Mouse (Mus musculus): ENCODE results near the gene Efcab11. TPM values are rescaled to one million over a fixed set of nuclear protein-coding genes. Genes with fewer than 3 reads are reported as not detected.

Gene Efcab11
- polyA plus RNA-seq, 1 experiment, result 2.4 TPM

DNA sequence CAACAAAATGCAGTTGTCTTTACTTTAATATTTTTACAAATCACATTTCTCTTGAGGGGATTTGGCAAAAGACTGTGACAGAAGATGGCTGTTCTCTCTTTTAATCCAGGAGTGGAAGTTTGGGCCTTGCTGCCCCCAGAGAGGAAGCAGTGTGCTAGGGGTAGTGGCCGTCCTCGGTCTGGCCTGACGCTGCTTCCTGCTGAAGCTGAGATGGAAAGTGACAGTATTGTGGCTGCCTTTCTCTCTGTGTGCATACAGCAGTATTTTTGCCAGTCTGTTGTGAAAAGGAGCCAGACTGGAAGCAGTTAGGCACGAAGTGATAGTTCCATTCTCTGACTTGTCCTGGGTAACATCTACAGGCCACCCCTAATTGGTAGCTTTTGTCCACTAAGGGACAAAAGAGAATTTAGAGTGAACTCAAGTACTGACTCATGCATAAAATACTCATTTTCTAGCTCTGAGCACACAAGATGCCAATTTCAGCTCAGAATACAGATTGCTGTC, 18.7 kb upstream of the Efcab11 start:
- Histone ChIP-seq H3K4me3 (ENCODE audit: control insufficient read depth, insufficient read depth, low read length) (no peak overlapping the region), H3K27me3 (ENCODE audit: control insufficient read depth, insufficient read depth, low read length) (no peaks in the 10 kb centered on the region), H3K36me3 (ENCODE audit: control insufficient read depth, insufficient read depth, low read length) (peaks cover 30% of the 10 kb centered on the region), H3K27ac (ENCODE audit: control insufficient read depth, insufficient read depth, low read length) (no peak overlapping the region), H3K4me1 (replicated peaks; ENCODE audit: control insufficient read depth, insufficient read depth, low read length) (no peaks in the 10 kb centered on the region)
- WGBS, result 75% methylated on average over 4 of the region's 4 CpGs
- TF ChIP-seq POLR2A (IDR thresholded peaks at IDR 0.05; ENCODE audit: control insufficient read depth, extremely low read depth, insufficient read depth, low read length, poor library complexity) (no peak), CTCF (IDR thresholded peaks at IDR 0.05; ENCODE audit: borderline replicate concordance, control insufficient read depth, extremely low read depth, insufficient read depth, low read length, poor library complexity) (no peak)
- DNase-seq, result no peak

DNA sequence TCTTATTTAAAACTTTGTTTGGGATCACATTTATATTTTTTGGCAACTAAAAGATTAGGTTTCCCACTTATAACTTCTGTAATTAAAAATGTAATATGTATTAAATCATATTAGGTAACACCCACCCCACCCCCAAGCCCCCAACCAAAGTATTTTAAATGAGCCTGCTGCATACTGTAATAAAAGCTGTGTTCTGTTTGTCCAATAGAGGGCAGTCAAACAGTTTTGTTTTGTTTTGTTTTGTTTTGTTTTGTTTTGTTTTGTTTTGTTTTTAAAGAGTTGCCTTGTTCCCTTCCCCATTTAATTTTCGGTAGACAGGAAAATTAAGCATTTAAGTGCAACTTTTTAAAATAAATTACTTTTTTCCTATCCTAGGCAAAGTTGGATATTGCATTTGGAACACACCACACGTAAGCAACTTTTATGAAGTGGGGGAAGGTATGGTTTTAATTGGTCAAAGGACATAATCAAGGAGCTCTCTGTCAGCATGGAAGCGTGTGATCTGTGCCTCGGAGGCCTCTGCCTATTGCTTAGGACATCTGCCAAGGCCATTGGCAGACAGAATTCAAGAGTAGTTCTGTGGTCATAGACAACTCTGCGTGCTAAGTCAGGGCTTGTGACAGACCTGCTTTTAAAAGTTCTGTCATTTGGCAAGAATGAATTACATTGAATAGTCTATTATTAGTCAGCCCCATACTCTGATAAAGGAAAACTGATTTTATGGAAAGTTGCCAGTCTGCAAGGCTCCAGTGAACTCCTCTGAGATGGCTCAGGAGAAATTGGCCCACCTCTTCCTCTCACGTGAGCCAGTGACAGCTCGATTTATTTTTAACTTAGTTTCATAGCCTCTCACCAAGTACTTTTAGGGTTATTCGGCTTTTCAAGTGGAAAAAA, 18.0 kb upstream of the Efcab11 start:
- no peaks in the 10 kb centered on the region for H3K4me1 ChIP-seq (replicated peaks; ENCODE audit: control insufficient read depth, insufficient read depth, low read length)
- 81% methylated on average over 8 of the region's 8 CpGs for WGBS
- peaks cover 23% of the 10 kb centered on the region for H3K36me3 ChIP-seq (ENCODE audit: control insufficient read depth, insufficient read depth, low read length)
- TF ChIP-seq CTCF (IDR thresholded peaks at IDR 0.05; ENCODE audit: borderline replicate concordance, control insufficient read depth, extremely low read depth, insufficient read depth, low read length, poor library complexity), result no peak
- TF ChIP-seq POLR2A (IDR thresholded peaks at IDR 0.05; ENCODE audit: control insufficient read depth, extremely low read depth, insufficient read depth, low read length, poor library complexity), result no peak
- no peak overlapping the region for H3K4me3 ChIP-seq (ENCODE audit: control insufficient read depth, insufficient read depth, low read length)
- no peak for DNase-seq
- no peak overlapping the region for H3K27ac ChIP-seq (ENCODE audit: control insufficient read depth, insufficient read depth, low read length)
- no peaks in the 10 kb centered on the region for H3K27me3 ChIP-seq (ENCODE audit: control insufficient read depth, insufficient read depth, low read length)

DNA sequence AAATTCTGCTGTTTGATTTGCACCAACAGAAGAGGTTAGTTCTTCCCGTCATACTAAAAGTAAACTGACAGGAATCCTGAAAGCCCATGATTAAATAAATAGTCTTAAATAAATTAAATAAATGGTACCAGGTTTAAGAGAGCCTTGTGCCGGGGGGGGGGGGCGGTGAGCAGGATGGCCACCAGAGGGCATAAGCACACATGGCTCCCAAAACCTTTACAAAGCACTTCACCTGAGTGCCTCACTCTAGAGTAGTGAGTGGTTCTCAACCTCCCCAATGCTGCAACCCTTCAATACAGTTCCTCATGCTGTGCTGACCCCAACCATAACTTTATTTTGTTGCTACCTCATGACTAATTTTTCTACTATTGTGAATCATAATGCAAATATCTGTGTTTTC, 15.8 kb upstream of the Efcab11 start:
- no peak for DNase-seq
- TF ChIP-seq CTCF (IDR thresholded peaks at IDR 0.05; ENCODE audit: borderline replicate concordance, control insufficient read depth, extremely low read depth, insufficient read depth, low read length, poor library complexity) (no peak), POLR2A (IDR thresholded peaks at IDR 0.05; ENCODE audit: control insufficient read depth, extremely low read depth, insufficient read depth, low read length, poor library complexity) (no peak)
- WGBS, result 93% methylated on average over 1 of the region's 3 CpGs
- Histone ChIP-seq H3K27me3 (ENCODE audit: control insufficient read depth, insufficient read depth, low read length) (no peaks in the 10 kb centered on the region), H3K4me3 (ENCODE audit: control insufficient read depth, insufficient read depth, low read length) (no peak overlapping the region), H3K27ac (ENCODE audit: control insufficient read depth, insufficient read depth, low read length) (no peak overlapping the region), H3K4me1 (replicated peaks; ENCODE audit: control insufficient read depth, insufficient read depth, low read length) (no peaks in the 10 kb centered on the region), H3K36me3 (ENCODE audit: control insufficient read depth, insufficient read depth, low read length) (peaks cover 21% of the 10 kb centered on the region)

DNA sequence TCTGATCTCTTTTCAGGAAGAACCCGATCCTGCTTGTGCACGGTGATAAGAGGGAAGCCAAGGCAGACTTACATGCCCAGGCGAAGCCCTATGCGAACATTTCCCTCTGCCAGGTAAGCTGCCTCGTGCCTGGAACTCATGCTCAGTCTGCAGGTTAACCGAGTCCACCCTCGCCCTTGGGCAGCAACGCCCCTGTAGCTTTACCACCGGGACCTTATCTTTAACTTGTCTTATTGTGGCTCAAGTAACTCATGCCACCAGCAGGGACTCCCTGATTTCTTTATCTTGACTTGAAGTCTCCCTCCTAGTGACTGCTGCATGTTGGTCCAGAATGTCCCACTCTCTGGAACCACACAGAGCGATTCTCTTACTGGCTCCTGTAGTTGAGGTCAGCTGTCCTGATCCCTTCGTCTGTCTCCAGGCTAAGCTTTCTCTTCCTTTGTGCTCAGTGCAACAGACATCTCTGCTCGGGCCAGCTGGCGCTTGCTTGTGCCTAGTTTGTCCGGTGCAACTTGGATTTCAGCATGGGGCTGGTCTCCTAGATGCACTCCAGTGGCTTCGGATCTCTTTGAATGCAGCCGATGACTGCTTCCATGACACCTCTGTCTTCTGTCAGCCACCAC, 14.1 kb upstream of the Efcab11 start:
- TF ChIP-seq CTCF (IDR thresholded peaks at IDR 0.05; ENCODE audit: borderline replicate concordance, control insufficient read depth, extremely low read depth, insufficient read depth, low read length, poor library complexity) (no peak), POLR2A (IDR thresholded peaks at IDR 0.05; ENCODE audit: control insufficient read depth, extremely low read depth, insufficient read depth, low read length, poor library complexity) (no peak)
- 94% methylated on average over 16 of the region's 16 CpGs for WGBS
- Histone ChIP-seq H3K4me3 (ENCODE audit: control insufficient read depth, insufficient read depth, low read length) (no peak overlapping the region), H3K36me3 (ENCODE audit: control insufficient read depth, insufficient read depth, low read length) (peaks cover 30% of the 10 kb centered on the region), H3K27me3 (ENCODE audit: control insufficient read depth, insufficient read depth, low read length) (no peaks in the 10 kb centered on the region), H3K4me1 (replicated peaks; ENCODE audit: control insufficient read depth, insufficient read depth, low read length) (no peaks in the 10 kb centered on the region), H3K27ac (ENCODE audit: control insufficient read depth, insufficient read depth, low read length) (no peak overlapping the region)
- DNase-seq, result no peak

DNA sequence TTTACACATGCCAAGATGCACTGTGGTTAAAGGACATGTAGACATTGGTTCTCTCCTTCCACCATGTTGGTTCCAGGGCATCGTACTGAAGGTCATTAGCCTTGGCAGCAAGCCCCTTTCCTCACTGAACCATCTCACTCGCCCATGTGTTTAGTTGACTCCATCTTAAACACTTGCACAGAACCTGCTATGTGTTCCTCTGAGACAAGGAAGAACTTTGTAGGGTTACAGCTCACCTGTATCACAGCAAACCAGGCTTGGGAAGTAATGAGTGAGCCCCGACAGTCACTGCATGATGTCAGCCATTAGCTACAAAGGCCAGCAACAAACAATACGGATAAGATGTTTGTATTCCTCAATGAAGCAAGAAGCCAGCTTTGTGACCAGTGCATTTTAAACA, 13.6 kb upstream of the Efcab11 start:
- Histone ChIP-seq H3K4me3 (ENCODE audit: control insufficient read depth, insufficient read depth, low read length) (no peak overlapping the region), H3K4me1 (replicated peaks; ENCODE audit: control insufficient read depth, insufficient read depth, low read length) (no peaks in the 10 kb centered on the region), H3K27ac (ENCODE audit: control insufficient read depth, insufficient read depth, low read length) (no peak overlapping the region), H3K27me3 (ENCODE audit: control insufficient read depth, insufficient read depth, low read length) (no peaks in the 10 kb centered on the region), H3K36me3 (ENCODE audit: control insufficient read depth, insufficient read depth, low read length) (peaks cover 33% of the 10 kb centered on the region)
- DNase-seq, result no peak
- TF ChIP-seq POLR2A (IDR thresholded peaks at IDR 0.05; ENCODE audit: control insufficient read depth, extremely low read depth, insufficient read depth, low read length, poor library complexity) (no peak), CTCF (IDR thresholded peaks at IDR 0.05; ENCODE audit: borderline replicate concordance, control insufficient read depth, extremely low read depth, insufficient read depth, low read length, poor library complexity) (no peak)
- 89% methylated on average over 4 of the region's 4 CpGs for WGBS

DNA sequence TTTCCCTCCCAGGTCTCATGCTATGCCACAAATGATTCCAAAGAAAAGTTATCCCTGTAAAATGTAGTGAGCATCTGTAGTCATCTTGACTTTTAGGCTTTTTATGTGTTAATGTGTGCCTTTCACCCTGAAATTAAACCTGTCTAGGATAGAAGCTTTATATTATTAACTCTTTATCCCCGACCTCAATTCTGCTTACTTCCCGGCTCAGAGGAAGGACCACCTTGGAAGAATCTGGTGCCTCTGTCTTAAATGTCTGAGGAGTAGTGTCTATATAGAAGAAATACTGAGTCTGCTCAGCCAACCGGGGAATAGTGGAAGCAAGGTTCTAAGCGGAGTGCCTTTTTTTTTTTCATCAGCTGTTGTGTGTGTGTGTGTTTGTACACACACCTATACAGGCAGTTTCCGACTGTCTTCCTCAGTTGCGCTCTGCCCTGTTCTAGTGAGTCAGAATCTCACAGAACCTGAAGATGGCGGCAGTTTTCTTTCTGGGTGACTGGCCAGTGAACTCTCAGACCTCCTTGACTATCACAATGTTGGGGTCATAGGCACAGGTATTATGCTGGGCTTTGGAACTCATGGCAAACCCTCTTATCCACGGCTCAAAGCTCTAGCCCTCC, 1.2 kb upstream of the Efcab11 start:
- H3K4me3 ChIP-seq (ENCODE audit: control insufficient read depth, insufficient read depth, low read length), result peak overlapping the region; percentile 92; the same call in 1 of the 2 replicates
- H3K4me1 ChIP-seq (replicated peaks; ENCODE audit: control insufficient read depth, insufficient read depth, low read length), result peaks cover 8% of the 10 kb centered on the region
- 72% methylated on average over 8 of the region's 8 CpGs for WGBS
- H3K27me3 ChIP-seq (ENCODE audit: control insufficient read depth, insufficient read depth, low read length), result no peaks in the 10 kb centered on the region
- no peak overlapping the region for H3K27ac ChIP-seq (ENCODE audit: control insufficient read depth, insufficient read depth, low read length)
- no peak for DNase-seq
- no peaks in the 10 kb centered on the region for H3K36me3 ChIP-seq (ENCODE audit: control insufficient read depth, insufficient read depth, low read length)
- no peak for TF ChIP-seq POLR2A (IDR thresholded peaks at IDR 0.05; ENCODE audit: control insufficient read depth, extremely low read depth, insufficient read depth, low read length, poor library complexity)
- no peak for TF ChIP-seq CTCF (IDR thresholded peaks at IDR 0.05; ENCODE audit: borderline replicate concordance, control insufficient read depth, extremely low read depth, insufficient read depth, low read length, poor library complexity)
